Mouse (Mus musculus): ENCODE data around the gene Stx8. TPM values are rescaled to one million over a fixed set of nuclear protein-coding genes. Genes with fewer than 3 reads are reported as not detected.
A peak's percentile ranks its signal among the peaks of the same experiment; 100 is the strongest.

Gene Stx8
- total RNA-seq, 2 experiments from 2014 or later: 28.1 to 28.4 TPM

DNA sequence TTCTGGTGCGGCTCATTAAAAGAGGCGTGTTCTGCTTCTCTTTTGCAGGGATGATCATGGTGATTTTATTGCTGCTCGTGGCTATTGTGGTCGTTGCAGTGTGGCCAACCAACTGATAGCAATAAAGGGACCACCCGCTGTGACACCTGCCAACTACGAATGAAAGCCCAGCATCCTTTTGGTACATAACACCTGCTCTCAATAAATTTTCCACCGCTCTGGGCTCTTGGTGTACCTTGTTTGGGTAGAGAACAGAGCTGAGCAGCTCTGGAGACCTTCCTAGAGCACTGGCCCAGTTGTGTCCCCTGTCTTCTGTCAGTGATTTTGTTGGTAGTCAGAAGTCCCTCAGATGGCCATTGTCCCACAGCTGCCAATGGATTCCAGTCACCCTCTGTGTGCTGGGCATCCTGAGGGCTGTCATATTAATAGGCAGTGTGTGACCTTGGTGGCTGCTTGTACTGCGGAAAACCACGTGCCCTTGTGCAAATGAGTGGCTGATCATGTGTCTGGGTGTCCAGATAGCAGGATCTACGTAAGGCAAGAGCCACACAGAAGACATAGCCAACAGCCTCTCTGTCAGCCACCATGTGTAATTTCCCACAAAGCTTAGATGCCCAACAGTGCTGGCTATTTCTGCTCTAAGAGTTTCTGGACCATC is 237.8 kb downstream of the Stx8 start:
- DNase-seq (ENCODE audit: extremely low spot score in 1 of 2, low spot score in 2 of 2): no peak
- intact Hi-C loops (cut with DNase I): loop anchor here (5.0 kb wide), 1 partner anchor 194 kb away; no protein-coding TSS in a partner anchor

DNA sequence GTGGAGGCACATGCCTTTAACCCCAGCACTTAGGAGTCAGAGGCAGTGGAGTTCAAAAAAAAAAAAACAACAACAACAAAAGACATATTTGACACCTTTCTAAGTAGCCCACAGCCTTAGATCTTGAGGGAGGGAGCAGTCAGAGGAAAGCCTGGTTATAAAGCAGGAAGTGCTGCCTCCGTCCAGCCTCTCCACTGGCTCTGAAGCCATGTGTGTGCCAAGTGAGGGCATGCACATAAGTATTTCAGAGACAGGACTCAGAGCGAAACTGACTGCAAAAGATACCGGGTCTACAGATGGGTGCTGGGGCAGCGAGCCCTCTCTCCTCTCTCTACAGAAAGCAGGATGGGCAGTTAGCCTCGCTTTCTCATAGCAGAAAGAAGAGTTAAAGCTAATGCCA is 238.4 kb downstream of the Stx8 start:
- intact Hi-C loops (cut with DNase I): loop anchor here (5.0 kb wide), 1 partner anchor 193 kb away; no protein-coding TSS in a partner anchor
- no peak for DNase-seq (ENCODE audit: extremely low spot score in 1 of 2, low spot score in 2 of 2)

DNA sequence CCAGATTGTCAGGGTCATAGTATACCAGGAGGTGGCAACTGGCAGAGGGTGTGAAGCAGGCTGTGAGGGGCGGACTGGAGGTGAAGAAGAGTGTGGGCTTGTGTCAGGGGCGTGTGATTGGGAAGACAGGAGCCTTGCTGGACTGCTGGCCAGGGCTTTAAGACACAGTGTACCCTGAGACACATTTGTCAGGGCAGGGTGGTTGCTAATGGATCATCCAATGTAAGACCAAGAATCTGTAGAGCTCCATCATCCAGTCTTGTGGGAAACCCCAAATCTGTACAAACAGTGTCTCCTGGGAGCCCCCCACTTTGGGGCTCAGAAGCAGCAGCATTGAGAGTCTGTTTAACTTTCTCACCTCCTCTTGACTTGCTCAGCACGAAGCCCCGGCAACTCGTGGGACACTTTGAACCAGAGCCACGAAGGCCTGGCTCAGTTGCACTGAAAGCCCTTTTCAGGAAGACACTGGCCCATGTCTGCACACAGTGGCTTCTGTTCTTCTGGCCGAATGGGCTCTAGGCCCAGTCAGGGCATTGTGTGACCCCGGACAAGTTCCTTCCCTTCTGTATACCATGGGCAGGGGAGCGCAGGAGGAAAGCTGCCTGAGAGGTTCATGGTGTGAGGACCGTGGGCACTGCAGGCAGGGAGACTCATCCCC is 239.7 kb downstream of the Stx8 start:
- peak in 1 of 2 experiments; percentile 59 for DNase-seq (ENCODE audit: extremely low spot score in 1 of 2, low spot score in 2 of 2)
- intact Hi-C loops (cut with DNase I): no loop called here

DNA sequence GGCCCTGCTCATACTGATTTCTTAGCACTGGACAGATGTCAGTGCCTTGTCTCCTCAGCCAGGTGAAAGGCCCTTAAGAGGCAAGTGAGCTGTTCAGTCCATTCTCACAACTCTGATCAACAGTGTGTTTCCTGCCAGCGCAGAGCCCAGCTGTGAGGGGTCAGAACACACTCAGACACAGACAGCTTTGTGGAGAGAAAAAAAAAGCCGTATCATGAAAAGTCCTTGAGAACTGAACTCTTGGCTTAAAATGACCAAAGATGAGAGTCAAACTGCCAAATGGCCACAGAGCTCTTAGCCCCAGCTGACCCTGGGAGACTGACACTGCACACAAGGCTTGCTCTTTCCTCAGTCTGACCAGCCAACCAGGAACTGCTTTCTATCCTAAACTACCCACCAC is 242.0 kb downstream of the Stx8 start:
- DNase-seq (ENCODE audit: extremely low spot score in 1 of 2, low spot score in 2 of 2): no peak
- intact Hi-C loops (cut with DNase I): no loop called here

DNA sequence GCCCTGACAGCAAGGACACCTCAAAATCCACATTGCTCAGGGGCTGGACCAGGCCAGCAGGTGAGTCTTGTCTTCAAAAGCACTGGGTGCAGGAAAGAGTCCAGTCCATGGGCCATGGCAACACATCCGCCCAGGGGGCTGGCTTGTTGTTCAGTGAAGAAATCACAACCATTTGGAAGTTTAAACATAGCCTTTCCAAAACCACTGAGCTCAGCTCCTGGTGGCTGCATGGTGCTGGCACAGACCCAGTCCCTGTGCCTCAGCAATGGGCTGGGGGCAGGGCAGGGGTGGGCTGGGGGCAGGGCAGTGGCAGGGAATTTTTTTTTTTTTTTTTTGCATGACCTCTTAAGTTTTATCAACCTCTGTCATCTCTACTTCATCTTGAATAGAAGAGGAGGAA is 242.6 kb downstream of the Stx8 start:
- DNase-seq (ENCODE audit: extremely low spot score in 1 of 2, low spot score in 2 of 2): no peak
- intact Hi-C loops (cut with DNase I): no loop called here

DNA sequence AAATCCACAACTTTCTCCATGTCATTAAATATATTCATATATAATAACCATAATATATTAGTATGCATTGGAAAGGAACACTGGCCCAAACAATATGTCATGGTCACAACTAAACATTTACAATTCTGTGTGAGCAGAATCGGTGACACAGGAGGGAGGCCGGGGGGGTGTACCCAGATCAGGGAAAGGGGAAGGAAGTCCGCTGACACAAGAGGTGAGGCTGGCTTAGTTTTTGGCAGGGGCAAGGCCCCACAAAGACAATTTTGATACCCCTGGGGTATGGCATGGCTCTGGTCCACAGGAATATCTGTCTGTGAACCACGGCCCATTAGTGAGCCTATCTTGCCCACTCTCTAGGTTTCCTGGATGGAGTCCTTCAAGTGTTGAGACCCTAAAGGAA is 243.5 kb downstream of the Stx8 start:
- DNase-seq (ENCODE audit: extremely low spot score in 1 of 2, low spot score in 2 of 2): no peak
- intact Hi-C loops (cut with DNase I): no loop called here

DNA sequence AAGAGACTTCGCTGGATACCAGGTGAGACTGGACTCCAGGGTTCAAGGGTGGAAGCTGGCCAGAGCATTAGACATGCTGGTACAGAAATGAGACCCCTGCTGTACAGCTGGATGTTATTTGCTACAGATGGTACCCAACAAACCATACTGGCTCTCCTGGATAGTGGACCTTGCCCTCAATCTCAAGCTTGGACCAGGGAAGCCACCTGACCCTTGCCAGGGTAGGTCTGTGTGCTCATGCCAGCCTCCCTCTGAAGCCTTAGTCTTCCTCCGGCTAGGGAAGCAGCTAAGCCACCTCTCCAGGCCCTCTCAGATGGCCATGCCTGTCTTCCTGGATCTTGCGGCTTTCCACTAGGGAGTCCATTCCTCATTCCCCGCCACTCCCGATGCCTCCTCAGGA is 244.7 kb downstream of the Stx8 start:
- intact Hi-C loops (cut with DNase I): loop anchor here (5.0 kb wide), 1 partner anchor 197 kb away; no protein-coding TSS in a partner anchor
- DNase-seq (ENCODE audit: extremely low spot score in 1 of 2, low spot score in 2 of 2): no peak

DNA sequence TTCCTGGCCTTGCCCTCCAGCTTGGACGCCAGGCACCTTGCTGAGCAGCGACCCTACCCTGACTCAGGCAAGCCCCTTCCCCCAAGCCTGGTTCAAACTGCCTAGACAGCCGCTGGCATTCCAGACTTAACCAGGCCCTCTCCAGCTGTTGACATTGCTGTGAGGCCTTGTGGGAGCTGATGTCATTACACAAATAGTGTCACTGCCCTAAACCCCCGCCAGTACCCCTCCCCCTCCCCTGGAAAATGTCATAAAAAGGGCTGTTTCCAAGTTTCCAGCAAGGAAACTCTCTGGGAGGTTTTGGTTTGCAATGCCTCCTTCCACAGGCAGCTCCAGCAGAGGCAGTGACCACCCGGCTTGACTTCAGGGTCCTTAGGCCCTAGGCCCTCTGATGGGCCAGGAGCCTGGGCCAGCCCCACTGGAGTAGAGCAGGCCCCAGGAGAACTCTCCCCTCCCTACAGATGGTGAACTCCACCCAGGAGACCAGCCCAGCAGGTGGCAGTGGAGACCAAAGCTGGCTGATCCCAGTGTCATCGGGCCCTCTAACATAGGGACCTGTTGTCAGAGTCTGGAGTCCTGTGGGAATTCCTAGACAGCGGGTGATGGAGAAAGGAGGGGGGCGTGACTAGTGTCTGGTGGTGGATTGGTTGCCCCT is 246.1 kb downstream of the Stx8 start:
- peak in 1 of 2 experiments; percentile 76 for DNase-seq (ENCODE audit: extremely low spot score in 1 of 2, low spot score in 2 of 2)
- intact Hi-C loops (cut with DNase I): loop anchor here (5.0 kb wide), 1 partner anchor 195 kb away; no protein-coding TSS in a partner anchor

DNA sequence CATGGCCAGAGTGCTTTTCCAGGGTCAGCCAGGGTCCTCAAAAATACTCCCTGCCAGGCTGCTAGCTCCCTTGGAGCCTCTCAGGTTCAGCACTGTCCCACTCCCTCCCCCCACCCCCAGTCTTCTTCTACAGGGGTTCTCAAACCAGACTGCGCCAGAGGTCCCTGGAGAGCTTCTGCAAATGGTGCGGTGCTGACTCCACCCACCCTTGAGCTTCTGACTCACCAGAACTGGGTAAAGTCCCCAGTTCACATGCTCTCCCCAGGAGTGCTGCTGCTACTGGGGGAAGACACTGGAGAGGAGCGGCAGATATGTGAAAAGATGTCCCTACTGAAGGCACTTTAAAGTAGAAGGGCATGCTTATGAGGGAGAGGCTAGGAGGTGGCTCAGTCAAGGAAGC is 247.9 kb downstream of the Stx8 start:
- DNase-seq (ENCODE audit: extremely low spot score in 1 of 2, low spot score in 2 of 2): no peak
- intact Hi-C loops (cut with DNase I): loop anchor here (5.0 kb wide), 1 partner anchor 193 kb away; no protein-coding TSS in a partner anchor

DNA sequence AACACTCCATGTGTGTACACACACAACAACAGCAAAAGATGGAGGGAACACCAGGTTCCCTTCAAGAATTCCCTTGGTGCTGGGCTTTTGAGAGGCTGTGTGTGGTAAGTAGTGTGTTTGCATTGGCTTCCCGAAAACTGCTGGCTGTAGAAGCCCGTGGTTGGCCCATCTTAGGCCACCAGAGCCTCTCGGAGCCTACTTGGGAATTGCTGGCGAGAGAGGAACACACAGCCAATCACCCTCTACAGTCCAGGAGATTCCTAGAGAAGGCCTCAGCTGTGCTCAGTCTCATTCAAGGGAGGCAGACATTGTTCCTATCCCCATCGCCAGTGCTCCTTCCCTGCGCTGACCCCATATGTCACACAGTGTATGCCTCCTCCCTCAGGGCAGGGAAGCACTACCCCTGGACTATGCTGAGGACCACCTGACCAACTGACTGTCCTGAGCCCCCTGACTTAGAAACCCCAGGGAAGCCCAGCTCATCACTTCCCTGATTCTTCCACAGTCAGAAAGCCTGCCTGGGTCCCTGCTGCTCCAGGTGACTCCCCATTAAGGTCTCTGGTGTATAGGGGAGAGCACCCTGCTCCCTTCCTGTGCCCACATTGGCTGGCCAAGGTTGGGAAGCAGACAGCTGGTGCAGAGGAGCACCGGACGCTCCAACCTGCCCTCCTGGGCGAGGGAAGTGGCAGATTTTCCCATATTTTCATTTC is 248.7 kb downstream of the Stx8 start:
- DNase-seq (ENCODE audit: extremely low spot score in 1 of 2, low spot score in 2 of 2): no peak
- intact Hi-C loops (cut with DNase I): loop anchor here (5.0 kb wide), 1 partner anchor 193 kb away; no protein-coding TSS in a partner anchor

DNA sequence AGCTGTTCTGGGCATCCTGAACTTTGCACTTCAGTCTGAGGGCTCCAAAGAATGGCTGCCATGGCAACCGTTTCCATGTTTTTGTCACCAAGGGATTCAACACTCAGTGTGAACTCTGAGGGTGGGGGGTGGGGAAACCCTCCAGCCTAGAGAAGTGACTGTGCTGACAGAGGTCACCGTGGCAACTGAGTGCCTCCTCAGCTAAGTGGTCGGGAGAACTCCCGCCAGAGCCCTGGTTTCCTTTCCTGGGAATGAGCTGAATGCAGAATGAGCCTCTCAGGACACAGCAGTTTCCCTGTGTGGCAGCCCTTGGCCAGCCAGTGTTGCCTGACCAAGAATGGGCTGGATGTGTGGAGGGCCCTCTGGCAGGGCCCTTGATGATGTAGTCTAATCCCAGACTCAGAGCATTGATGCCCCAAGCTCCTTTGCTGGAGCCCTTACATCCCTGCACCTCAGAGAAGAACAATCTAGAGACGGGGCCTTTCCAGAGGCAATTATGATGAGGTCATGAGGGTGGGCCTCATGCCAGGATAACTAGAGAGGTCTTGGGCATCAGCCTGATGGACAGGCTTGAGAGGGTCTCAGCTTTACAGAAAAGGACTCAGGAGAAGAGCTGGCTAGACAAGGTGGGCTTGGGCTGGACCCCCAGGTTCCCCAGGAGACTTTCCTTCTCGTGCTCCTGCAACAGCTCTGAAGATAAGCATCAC is 249.4 kb downstream of the Stx8 start:
- DNase-seq (ENCODE audit: extremely low spot score in 1 of 2, low spot score in 2 of 2): no peak
- intact Hi-C loops (cut with DNase I): no loop called here

DNA sequence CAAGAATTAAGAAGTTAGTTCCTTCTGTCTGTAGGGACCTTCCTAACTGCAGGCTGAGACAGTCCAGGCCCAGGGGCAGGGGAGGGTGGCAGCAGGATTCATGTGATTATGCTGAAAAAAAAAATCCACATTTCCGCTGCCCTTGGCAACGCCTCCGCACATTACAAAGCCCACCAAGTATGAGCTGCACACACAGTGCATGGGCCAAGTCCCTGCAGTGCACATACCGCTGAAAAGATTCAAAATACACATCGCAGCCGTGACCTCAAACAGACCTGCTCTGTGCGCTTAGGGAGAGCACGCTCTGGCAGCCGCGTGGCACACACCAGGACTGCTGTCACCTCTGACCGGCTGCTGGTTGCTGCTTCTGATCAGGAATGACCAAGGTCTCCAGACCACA is 250.0 kb downstream of the Stx8 start:
- no peak for DNase-seq (ENCODE audit: extremely low spot score in 1 of 2, low spot score in 2 of 2)
- intact Hi-C loops (cut with DNase I): no loop called here

DNA sequence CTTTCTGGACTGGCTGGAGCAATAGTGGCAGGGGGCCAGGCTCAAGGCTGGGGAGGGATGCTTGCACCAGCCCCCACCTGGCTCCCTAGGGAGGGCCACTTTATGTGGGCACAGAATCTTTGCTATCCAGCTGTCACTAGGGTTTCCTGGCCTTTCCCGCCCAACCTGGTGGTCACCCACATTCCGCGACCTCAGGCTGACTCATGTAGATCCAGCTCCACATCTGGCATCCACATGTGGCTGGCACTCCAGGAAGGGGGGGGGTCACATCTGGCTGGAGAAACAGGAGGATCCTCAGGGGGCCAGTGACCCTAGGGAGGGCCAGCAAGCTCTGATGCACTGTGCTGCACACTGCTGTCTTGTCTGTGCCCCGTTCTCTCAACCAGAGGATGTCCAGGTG is 254.7 kb downstream of the Stx8 start:
- intact Hi-C loops (cut with DNase I): no loop called here
- DNase-seq (ENCODE audit: extremely low spot score in 1 of 2, low spot score in 2 of 2): no peak

DNA sequence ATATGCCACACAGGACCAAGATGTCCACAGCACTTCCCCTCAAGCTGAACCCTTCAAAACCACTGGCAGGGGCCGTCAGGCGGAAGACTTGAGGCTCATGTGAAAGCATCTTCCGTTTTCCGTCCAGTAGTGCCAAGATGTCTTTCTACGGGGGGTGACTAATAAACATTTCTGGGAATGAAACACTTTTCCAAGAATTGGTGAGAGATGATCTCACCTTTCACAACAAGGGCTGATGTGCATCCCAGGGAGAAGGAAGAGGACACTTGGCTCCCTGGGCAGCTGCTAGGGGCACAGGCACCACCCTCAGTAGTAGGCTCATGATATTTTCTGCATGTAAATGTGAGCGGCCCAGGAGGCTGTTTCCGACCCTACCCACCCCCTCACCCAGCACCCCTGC is 256.2 kb downstream of the Stx8 start:
- intact Hi-C loops (cut with DNase I): no loop called here
- DNase-seq (ENCODE audit: extremely low spot score in 1 of 2, low spot score in 2 of 2): no peak

DNA sequence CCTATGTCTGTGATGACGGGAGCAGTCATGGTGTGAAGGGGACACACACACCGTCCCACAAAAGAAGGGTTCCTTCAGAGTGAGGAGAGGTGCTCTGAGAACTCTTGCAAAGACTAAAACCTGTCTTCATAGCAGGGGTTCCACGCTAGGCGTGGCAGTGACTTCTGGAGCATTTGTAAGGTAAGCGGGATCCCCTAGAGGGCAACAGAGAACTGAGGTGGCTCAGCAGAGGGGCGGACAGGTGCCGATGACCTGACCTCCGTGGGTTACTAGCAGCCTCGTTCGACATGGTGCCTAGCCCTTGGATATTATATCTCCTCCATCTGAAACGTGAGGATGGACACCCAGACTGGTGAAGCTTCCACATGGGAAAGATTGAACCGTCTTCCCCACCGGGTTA is 257.1 kb downstream of the Stx8 start:
- intact Hi-C loops (cut with DNase I): no loop called here
- no peak for DNase-seq (ENCODE audit: extremely low spot score in 1 of 2, low spot score in 2 of 2)

DNA sequence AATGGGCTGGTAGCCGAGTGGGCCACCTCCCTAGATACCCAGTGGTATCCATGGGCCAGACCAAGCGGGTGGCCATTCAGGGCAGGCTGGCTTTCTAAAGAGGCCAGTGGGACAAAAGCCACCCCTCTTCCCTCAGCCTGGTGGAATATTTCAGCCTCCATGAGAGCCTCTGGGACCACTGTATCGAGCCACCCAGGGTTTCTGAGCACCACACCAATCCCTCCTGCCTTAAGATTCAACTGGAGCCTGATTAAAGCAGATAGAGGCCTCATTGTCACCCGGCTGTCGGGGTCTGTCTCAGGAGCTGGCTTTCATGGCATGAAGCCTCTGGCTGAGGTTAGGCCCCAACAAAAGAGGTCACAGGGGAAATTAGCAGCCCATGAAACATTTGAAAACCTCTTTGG is 260.7 kb downstream of the Stx8 start:
- intact Hi-C loops (cut with DNase I): no loop called here
- no peak for DNase-seq (ENCODE audit: extremely low spot score in 1 of 2, low spot score in 2 of 2)

DNA sequence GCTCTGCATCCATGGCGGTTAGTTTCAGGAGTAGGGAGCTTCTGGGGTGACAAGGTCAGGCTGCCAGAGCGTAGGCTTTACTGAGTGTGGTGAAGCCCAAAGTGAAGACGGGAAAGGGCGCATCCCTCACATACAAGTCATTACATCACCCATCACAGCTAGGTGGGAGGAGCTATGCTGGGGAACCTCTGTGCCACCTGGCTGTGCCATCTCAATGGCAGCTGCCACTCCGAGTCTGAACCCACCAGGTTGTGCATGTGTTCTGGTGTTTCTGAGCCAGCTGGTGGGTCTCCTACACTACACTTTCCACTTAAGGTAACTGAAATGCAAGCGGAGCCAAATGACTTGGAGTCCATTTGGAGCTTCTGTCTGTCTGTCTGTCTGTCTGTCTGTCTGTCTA is 261.8 kb downstream of the Stx8 start:
- intact Hi-C loops (cut with DNase I): no loop called here
- DNase-seq (ENCODE audit: extremely low spot score in 1 of 2, low spot score in 2 of 2): no peak

DNA sequence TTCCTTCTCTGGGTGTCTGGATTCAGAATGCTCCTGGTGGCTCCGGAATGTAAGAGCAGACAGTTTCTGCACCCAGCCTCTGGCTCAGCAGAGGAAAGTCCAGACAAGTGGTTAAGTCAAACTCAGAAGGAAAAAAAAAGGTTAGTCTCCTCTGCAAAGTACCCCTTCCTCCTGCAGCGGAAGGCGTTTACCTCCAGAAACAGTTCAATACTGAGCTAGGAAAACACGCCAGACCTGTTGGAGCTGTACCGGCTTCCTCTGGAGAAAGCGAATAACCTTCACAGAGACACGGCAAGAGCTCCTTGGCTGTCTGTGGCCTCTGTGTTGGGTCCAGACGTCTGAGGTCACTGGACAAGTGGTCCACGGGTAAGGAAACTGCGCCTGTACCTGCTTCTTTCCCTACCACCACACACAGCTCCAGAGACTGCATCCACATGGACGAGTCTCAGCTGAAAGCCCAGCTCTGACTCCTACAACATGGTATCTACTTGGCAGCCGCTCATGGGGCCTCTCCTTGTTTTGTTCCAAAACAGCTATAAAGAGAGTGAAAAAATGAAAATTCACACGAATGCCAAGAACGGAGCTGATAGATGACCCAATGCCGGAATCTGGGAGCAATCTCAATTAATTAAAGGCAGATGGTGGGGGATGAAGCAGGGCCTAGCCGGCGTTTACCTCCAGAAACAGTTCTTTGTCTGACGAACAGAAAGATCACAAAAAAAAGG is 263.1 kb downstream of the Stx8 start:
- intact Hi-C loops (cut with DNase I): no loop called here
- DNase-seq (ENCODE audit: extremely low spot score in 1 of 2, low spot score in 2 of 2): no peak

Data from left cerebral cortex, postnatal 10 days (tissue).